Mouse (Mus musculus) hindbrain, postnatal 0 days (tissue): ENCODE measurements at regions not wholly inside any gene's neighbourhood (a gene's known extent, or its start where the extent isn't known, plus 50 kb on each side); places are given as distances from the start of the nearest gene placed in this dataset.

Experiments used
- ATAC-seq: fragments of 200-750 bp; cut with Nextera tagmentation; 2 replicates; pipeline ENCODE4 v1.8.0; 2017; ENCODE audit warnings: mild to moderate bottlenecking, moderate TSS enrichment, moderate library complexity
- DNase-seq: peaks from one replicate; pipeline ENCODE4 v3.0.0-alpha.2; 2015; ENCODE audit warnings: low spot score
- H3K27ac ChIP-seq: fragments of 300-500 bp; sonication (generic); 2 replicates; pipeline ENCODE4 v1.5.1; 2014; ENCODE audit warnings: mild to moderate bottlenecking
- H3K27me3 ChIP-seq: fragments of 300-500 bp; sonication (generic); 2 replicates; pipeline ENCODE4 v1.6.1; 2014; ENCODE audit warnings: low read length, mixed read lengths; ENCODE audit not compliant: insufficient read depth
- H3K36me3 ChIP-seq: fragments of 300-500 bp; sonication (generic); 2 replicates; pipeline ENCODE4 v1.6.1; 2014; ENCODE audit warnings: low read length, mixed read lengths; ENCODE audit not compliant: insufficient read depth
- H3K4me1 ChIP-seq: fragments of 300-500 bp; sonication (generic); 2 replicates; pipeline ENCODE4 v1.6.1; 2014; ENCODE audit warnings: antibody characterized with exemption, low read length, mixed read lengths; ENCODE audit not compliant: insufficient read depth
- H3K4me2 ChIP-seq: fragments of 300-500 bp; sonication (generic); 2 replicates; pipeline ENCODE4 v1.6.1; 2014; ENCODE audit warnings: low read depth, mild to moderate bottlenecking, low read length, moderate library complexity, mixed read lengths
- H3K4me3 ChIP-seq: fragments of 300-500 bp; sonication (generic); 2 replicates; pipeline ENCODE4 v1.5.1; 2014; ENCODE audit warnings: low read length
- H3K9ac ChIP-seq: fragments of 300-500 bp; sonication (generic); replicated peaks from 2 replicates; pipeline ENCODE4 v1.6.1; 2014; ENCODE audit warnings: mild to moderate bottlenecking, low read length, moderate library complexity, mixed read lengths
- H3K9me3 ChIP-seq: fragments of 300-500 bp; sonication (generic); 2 replicates; pipeline ENCODE4 v1.6.1; 2016; ENCODE audit warnings: low read length, mixed read lengths
- CTCF ChIP-seq: IDR thresholded peaks from 2 replicates; pipeline ENCODE4 v1.5.1; 2016; ENCODE audit warnings: antibody characterized with exemption, control low read depth, low read depth
- WGBS: fragments of 180-500 bp; shearing (Covaris S2); extraction: QIAGEN DNeasy Blood & Tissue Kit; methylation state at CpG from one replicate; pipeline ENCODE4 v1.1.7; 2014; 5-methylcytosine and 5-hydroxymethylcytosine counted together

GRCm38 (mm10) chr2:108677777-108678380, 602.7 kb upstream of the Kif18a start:
- Histone ChIP-seq H3K36me3 (no peaks in the 10 kb centered on the region), H3K4me2 (no peak overlapping the region), H3K27ac (no peak overlapping the region), H3K4me3 (no peak overlapping the region), H3K27me3 (no peaks in the 10 kb centered on the region), H3K9me3 (no peaks in the 10 kb centered on the region), H3K9ac (no peak overlapping the region), H3K4me1 (no peaks in the 10 kb centered on the region)
- ATAC-seq (no peak), DNase-seq (no peak)
- no peak for TF ChIP-seq CTCF
- WGBS: 49% methylated on average over 2 of the region's 2 CpGs

GRCm38 (mm10) chr2:108681574-108681973, 599.0 kb upstream of the Kif18a start:
- Histone ChIP-seq H3K9ac (no peak overlapping the region), H3K27ac (no peak overlapping the region), H3K36me3 (no peaks in the 10 kb centered on the region), H3K27me3 (no peaks in the 10 kb centered on the region), H3K4me1 (no peaks in the 10 kb centered on the region), H3K4me3 (no peak overlapping the region), H3K9me3 (no peaks in the 10 kb centered on the region), H3K4me2 (no peak overlapping the region)
- TF ChIP-seq CTCF: no peak
- ATAC-seq (no peak), DNase-seq (no peak)
- 87% methylated on average over 3 of the region's 3 CpGs for WGBS

DNA sequence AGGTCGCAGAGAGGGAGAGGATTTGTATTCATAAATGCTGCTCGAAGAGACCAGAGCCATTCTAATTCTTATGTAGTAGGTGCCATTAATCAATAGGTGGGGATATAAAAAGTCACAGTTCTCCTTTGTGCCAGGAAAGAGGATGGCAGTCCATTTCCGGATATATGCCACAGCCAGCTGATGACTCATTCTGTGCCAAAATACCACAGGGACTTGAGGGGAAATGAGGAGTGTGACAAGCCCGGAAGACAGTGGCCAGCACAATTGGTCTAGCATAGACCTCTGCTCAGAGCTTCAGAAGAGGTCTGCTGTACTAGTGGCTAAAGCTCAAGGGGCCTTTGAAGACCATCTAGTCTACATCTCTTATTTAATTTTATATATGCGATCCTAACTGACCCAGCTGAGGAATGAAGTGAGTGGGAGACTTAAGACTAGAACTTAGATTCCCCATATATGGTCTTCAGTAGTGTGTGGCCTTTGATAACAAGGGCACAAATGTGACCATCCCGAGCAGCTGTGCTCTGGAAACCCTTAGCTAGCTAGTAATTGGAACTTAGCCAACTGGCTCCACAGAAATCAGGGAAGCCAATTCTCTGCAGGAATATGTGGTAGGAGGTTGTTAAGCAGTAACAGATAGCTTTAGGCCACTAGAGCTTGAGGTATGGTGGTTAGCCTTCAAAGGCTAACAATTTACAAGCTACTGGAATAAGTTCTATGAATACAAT, 594.4 kb upstream of the Kif18a start:
- no peak for TF ChIP-seq CTCF
- Histone ChIP-seq H3K4me2 (no peak overlapping the region), H3K27ac (no peak overlapping the region), H3K4me3 (no peak overlapping the region), H3K4me1 (no peaks in the 10 kb centered on the region), H3K27me3 (no peaks in the 10 kb centered on the region), H3K9ac (no peak overlapping the region), H3K9me3 (no peaks in the 10 kb centered on the region), H3K36me3 (no peaks in the 10 kb centered on the region)
- no peak for ATAC-seq
- WGBS: 63% methylated on average over 6 of the region's 6 CpGs
- peak; percentile 52 for DNase-seq

DNA sequence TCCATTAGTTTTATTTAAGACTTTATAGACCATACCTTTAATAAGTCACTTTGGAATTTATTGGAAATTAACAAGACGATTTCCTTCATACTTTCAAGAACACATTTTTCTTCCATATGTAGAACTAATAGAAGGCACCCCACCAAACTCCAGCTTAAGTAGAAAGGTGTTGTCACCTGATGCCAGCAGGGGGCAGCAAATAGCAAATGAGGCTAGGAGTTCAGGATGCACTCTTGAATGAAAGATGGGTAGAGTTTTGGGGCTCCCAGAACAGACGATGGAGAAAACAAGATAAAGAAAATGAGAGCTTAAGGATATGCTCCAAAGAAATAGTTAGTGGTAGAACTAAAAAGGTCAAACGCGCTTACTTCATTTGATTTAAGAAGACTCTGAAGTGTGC, 590.4 kb upstream of the Kif18a start:
- TF ChIP-seq CTCF: peak; percentile 68
- no peak overlapping the region for H3K4me2 ChIP-seq
- no peak overlapping the region for H3K27ac ChIP-seq
- H3K4me3 ChIP-seq: no peak overlapping the region
- H3K9me3 ChIP-seq: no peaks in the 10 kb centered on the region
- H3K4me1 ChIP-seq: no peaks in the 10 kb centered on the region
- no peak for ATAC-seq
- H3K36me3 ChIP-seq: no peaks in the 10 kb centered on the region
- WGBS: 50% methylated on average over 4 of the region's 4 CpGs
- no peak overlapping the region for H3K9ac ChIP-seq
- no peaks in the 10 kb centered on the region for H3K27me3 ChIP-seq
- DNase-seq: peak; percentile 70

DNA sequence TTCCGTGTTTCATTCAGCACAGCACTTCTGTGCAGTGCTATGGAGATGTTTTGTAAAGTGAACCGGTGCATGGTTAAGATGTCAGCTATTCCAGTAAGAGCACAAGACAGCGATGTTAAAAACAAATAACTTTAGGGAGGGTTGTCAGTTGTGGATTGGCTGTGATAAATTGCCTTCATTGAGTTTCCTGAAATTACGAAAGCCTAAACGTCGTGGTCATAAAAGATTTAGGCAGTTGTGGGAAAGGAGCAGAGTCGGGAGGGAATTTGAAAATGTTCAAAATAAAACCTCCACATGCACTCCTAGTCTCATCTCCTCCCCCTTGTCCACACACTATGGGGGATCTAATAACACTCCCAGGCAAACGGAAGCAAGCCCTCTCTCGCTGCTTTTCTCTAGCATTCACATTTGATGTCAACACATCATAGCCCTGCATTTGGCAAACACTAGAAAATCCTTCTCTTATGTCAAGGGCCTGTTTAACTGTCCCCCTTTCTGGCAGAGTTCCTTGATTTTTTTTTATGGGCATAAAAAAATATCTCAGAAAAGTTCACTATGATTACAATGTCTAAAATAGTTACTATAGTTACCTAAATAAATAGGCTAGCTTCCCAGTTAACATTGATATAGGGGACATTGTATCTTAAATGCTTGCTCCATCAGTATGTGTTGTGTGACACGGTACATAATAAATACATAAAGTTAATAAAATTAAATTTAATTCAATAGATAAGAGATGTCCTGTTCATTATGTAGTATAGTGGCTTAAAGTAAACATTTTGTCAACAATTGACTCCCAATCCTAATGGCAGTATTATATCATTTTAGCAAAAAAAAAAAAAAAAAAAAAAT, 589.2 kb upstream of the Kif18a start:
- WGBS: 45% methylated on average over 10 of the region's 10 CpGs
- ATAC-seq (no peak), DNase-seq (peak; percentile 4)
- H3K9me3 ChIP-seq: no peaks in the 10 kb centered on the region
- TF ChIP-seq CTCF: no peak
- H3K27me3 ChIP-seq: no peaks in the 10 kb centered on the region
- no peak overlapping the region for H3K9ac ChIP-seq
- no peak overlapping the region for H3K4me2 ChIP-seq
- H3K27ac ChIP-seq: no peak overlapping the region
- no peaks in the 10 kb centered on the region for H3K4me1 ChIP-seq
- no peak overlapping the region for H3K4me3 ChIP-seq
- H3K36me3 ChIP-seq: no peaks in the 10 kb centered on the region

DNA sequence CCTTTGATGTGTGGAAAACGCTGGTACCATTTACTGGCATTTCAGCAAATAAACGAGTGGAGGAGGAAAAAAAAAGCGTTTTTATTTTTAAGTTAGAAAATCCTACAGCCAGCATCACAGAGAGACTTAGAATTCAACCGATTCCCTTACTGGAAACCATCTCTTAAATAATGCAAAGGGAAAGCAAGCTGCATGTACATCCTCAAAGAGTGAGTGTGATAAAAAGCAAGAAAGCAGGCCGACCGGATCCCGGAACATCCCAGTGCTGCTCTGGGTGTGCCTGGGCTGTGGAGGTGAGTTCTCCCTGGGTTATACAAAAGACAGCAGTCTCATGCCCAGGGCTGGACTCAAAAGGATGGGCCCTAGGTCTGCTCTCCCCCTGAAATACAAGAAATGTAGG, 579.2 kb upstream of the Kif18a start:
- Histone ChIP-seq H3K9ac (no peak overlapping the region), H3K27me3 (no peaks in the 10 kb centered on the region), H3K4me1 (no peaks in the 10 kb centered on the region), H3K4me2 (no peak overlapping the region), H3K36me3 (no peaks in the 10 kb centered on the region), H3K9me3 (no peaks in the 10 kb centered on the region), H3K27ac (no peak overlapping the region), H3K4me3 (no peak overlapping the region)
- no peak for TF ChIP-seq CTCF
- DNase-seq (no peak), ATAC-seq (no peak)
- 76% methylated on average over 7 of the region's 7 CpGs for WGBS
